Mouse (Mus musculus) B cell, adult 2 months (primary cell): ENCODE measurements around the gene Use1.
"Not testable (repeated sequence)": the region's sequence is repeated elsewhere in the genome, so short reads cannot be mapped to it uniquely, and the experiment has no call there.

Source experiments
- DNase-seq, 2 experiments: peaks; one replicate each; pipeline ENCODE4 v3.0.0; 2022

The Use1 gene

GRCm38 (mm10) chr8:71366771-71367528, at the start of gene Use1:
TSS of gene Use1 (plus strand) at chr8:71366848.
- peak; percentile 90 to 92 for DNase-seq

- not testable (repeated sequence) for DNase-seq
Observed at GRCm38 (mm10) chr8:71318610-71319009, 48.0 kb upstream of the Use1 start.

- DNase-seq: not testable (repeated sequence)
Observed at GRCm38 (mm10) chr8:71319760-71320159, 46.9 kb upstream of the Use1 start.

- no peak for DNase-seq
Observed at GRCm38 (mm10) chr8:71322939-71323338, 43.7 kb upstream of the Use1 start.

GRCm38 (mm10) chr8:71324848-71325247, 41.8 kb upstream of the Use1 start:
- peak; percentile 42 for DNase-seq

- DNase-seq: not testable (repeated sequence)
Observed at GRCm38 (mm10) chr8:71337834-71338233, 28.8 kb upstream of the Use1 start.

- peak; percentile 60 to 63 for DNase-seq
Observed at GRCm38 (mm10) chr8:71340625-71341024, 26.0 kb upstream of the Use1 start.

- no peak for DNase-seq
Observed at GRCm38 (mm10) chr8:71346581-71346980, 20.1 kb upstream of the Use1 start.

GRCm38 (mm10) chr8:71351117-71351516, 15.5 kb upstream of the Use1 start:
- DNase-seq: no peak

GRCm38 (mm10) chr8:71351520-71351919, 15.1 kb upstream of the Use1 start:
- no peak for DNase-seq

GRCm38 (mm10) chr8:71358026-71358425, 8.6 kb upstream of the Use1 start:
- no peak for DNase-seq

- DNase-seq: no peak
Observed at GRCm38 (mm10) chr8:71367529-71368176, 1.0 kb downstream of the Use1 start.

- DNase-seq: no peak
Observed at GRCm38 (mm10) chr8:71368366-71368765, 1.7 kb downstream of the Use1 start.

- DNase-seq: no peak
Observed at GRCm38 (mm10) chr8:71369040-71369718, 2.5 kb downstream of the Use1 start.

- no peak for DNase-seq
Observed at GRCm38 (mm10) chr8:71370711-71371235, 4.1 kb downstream of the Use1 start.

GRCm38 (mm10) chr8:71371236-71371848, 4.7 kb downstream of the Use1 start, which contains the start of gene Ocel1:
TSS of gene Ocel1 (plus strand) at chr8:71371298.
- peak; percentile 98 to 99 for DNase-seq

GRCm38 (mm10) chr8:71372427-71372826, 5.8 kb downstream of the Use1 start:
- no peak for DNase-seq

GRCm38 (mm10) chr8:71373000-71373399, 6.4 kb downstream of the Use1 start:
- no peak for DNase-seq

GRCm38 (mm10) chr8:71374616-71375206, 8.1 kb downstream of the Use1 start:
- DNase-seq: no peak

- peak; percentile 64 to 67 for DNase-seq
Observed at GRCm38 (mm10) chr8:71375581-71376422, 9.2 kb downstream of the Use1 start.

GRCm38 (mm10) chr8:71376423-71377030, 9.9 kb downstream of the Use1 start:
- no peak for DNase-seq
